Mouse (Mus musculus) intestine, embryonic 14.5 days (tissue): ENCODE results near the gene Ptch1. TPM values are rescaled to one million over a fixed set of nuclear protein-coding genes. Genes with fewer than 3 reads are reported as not detected.

Source experiments
- ATAC-seq: fragments of 200-750 bp; cut with Nextera tagmentation; replicated peaks from 2 replicates; pipeline ENCODE4 v1.8.0; 2017; ENCODE audit warnings: low read depth, moderate number of reproducible peaks, moderate TSS enrichment, moderate library complexity; ENCODE audit not compliant: low FRiP score, low TSS enrichment
- DNase-seq: peaks from one replicate; pipeline ENCODE4 v3.0.0-alpha.2; 2018; ENCODE audit warnings: low spot score
- H3K27ac ChIP-seq: fragments of 300-500 bp; sonication (generic); 2 replicates; pipeline ENCODE4 v1.5.1; 2014; ENCODE audit warnings: low read depth, mild to moderate bottlenecking, control low read depth
- H3K27me3 ChIP-seq: fragments of 300-500 bp; sonication (generic); replicated peaks from 2 replicates; pipeline ENCODE4 v1.6.1; 2014; ENCODE audit warnings: low read length, control low read depth; ENCODE audit not compliant: control insufficient read depth, insufficient read depth
- H3K36me3 ChIP-seq: fragments of 300-500 bp; sonication (generic); 2 replicates; pipeline ENCODE4 v1.6.1; 2014; ENCODE audit warnings: low read length, control low read depth; ENCODE audit not compliant: control insufficient read depth, insufficient read depth
- H3K4me1 ChIP-seq: fragments of 300-500 bp; sonication (generic); replicated peaks from 2 replicates; pipeline ENCODE4 v1.6.1; 2014; ENCODE audit warnings: low read length, control low read depth, mixed read lengths; ENCODE audit not compliant: control insufficient read depth, insufficient read depth
- H3K4me2 ChIP-seq: fragments of 300-500 bp; sonication (generic); 2 replicates; pipeline ENCODE4 v1.6.1; 2014; ENCODE audit warnings: low read length
- H3K4me3 ChIP-seq: fragments of 300-500 bp; sonication (generic); 2 replicates; pipeline ENCODE4 v1.5.1; 2014; ENCODE audit warnings: low read depth, low read length, control low read depth, mixed read lengths
- H3K9ac ChIP-seq: fragments of 300-500 bp; sonication (generic); 2 replicates; pipeline ENCODE4 v1.6.1; 2014; ENCODE audit warnings: mild to moderate bottlenecking, low read length
- H3K9me3 ChIP-seq: fragments of 300-500 bp; sonication (generic); 2 replicates; pipeline ENCODE4 v1.6.1; 2016; ENCODE audit warnings: low read length, control low read depth; ENCODE audit not compliant: control insufficient read depth
- WGBS: fragments of 180-500 bp; shearing (Covaris S2); extraction: QIAGEN DNeasy Blood & Tissue Kit; methylation state at CpG from one replicate; pipeline ENCODE4 v1.1.7; 2014; 5-methylcytosine and 5-hydroxymethylcytosine counted together
- polyA plus RNA-seq: library from polyadenylated mRNA; unstranded; fragments of >200 nt; fragmentation: Nextera tagmentation; extraction: Ambion mirVana; gene quantifications from 2 replicates; pipeline ENCODE4 v1.2.1, GENCODE M21; 2014

Ptch1 gene
- polyA plus RNA-seq, 1 experiment from 2014 or later, result 62.8 TPM

- H3K27ac ChIP-seq, result peak overlapping the region; percentile 98
- DNase-seq (peak; percentile 80), ATAC-seq (peak; percentile 20; the same call in 1 of the 2 replicates)
- peak overlapping the region; percentile 91 for H3K4me2 ChIP-seq
- H3K9me3 ChIP-seq, result no peaks in the 10 kb centered on the region
- under 1% methylated on average over 67 of the region's 67 CpGs for WGBS
- peak overlapping the region; percentile 80 for H3K4me3 ChIP-seq
- H3K27me3 ChIP-seq, result peaks cover 6% of the 10 kb centered on the region; the same call in 1 of the 2 replicates
- H3K36me3 ChIP-seq, result no peaks in the 10 kb centered on the region
- peak overlapping the region; percentile 100 for H3K9ac ChIP-seq
- H3K4me1 ChIP-seq, result peaks cover 11% of the 10 kb centered on the region; the same call in 1 of the 2 replicates
Measured at GRCm38 (mm10) chr13:63572453-63573255, 744 bp downstream of the Ptch1 start.

DNA sequence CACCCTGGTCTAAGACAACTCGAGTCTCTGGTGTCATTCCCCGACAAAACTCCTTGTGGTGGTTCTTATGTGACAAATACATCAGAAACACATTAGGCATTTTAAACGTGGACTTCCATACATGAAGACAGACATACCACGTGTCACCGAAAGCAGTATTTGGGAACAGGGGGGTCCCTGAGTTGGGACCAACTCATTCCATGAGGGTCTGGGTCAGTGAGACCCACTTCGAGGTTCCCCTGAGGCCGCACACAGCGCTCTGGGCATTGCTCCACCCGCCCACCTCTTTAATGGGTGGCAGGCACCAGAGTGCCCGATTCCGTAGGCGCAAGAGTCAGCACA, 1.3 kb downstream of the Ptch1 start:
- H3K36me3 ChIP-seq, result no peaks in the 10 kb centered on the region
- 3% methylated on average over 12 of the region's 12 CpGs for WGBS
- peaks cover 11% of the 10 kb centered on the region; the same call in 1 of the 2 replicates for H3K4me1 ChIP-seq
- peak overlapping the region; percentile 100 for H3K9ac ChIP-seq
- ATAC-seq, result no peak
- H3K27ac ChIP-seq, result peak overlapping the region; percentile 98
- no peak for DNase-seq
- peak overlapping the region; percentile 80 for H3K4me3 ChIP-seq
- H3K4me2 ChIP-seq, result peak overlapping the region; percentile 91
- no peaks in the 10 kb centered on the region for H3K9me3 ChIP-seq
- H3K27me3 ChIP-seq, result peaks cover 6% of the 10 kb centered on the region; the same call in 1 of the 2 replicates

DNA sequence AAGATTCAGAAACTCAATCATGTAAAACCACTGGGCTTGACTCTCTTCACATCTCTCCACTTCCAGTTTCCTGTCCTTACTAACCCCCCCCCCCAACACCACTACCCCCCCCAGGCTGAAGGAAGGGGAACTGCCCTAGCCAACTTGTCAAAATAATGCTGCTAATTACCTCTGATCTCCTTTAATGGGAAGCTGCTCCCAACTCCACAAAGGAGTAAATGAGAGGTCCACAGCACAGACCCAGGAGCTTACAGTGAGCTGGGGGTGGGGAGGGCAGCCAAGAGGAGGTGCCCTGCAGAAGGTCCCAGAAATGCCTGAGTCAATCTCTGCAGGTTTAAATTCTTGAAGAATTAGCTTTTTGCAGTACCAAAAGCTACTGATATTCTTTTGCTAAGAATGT, 2.9 kb downstream of the Ptch1 start:
- Histone ChIP-seq H3K27ac (peak overlapping the region; percentile 98), H3K9ac (peak overlapping the region; percentile 100), H3K4me1 (peaks cover 11% of the 10 kb centered on the region; the same call in 1 of the 2 replicates), H3K36me3 (no peaks in the 10 kb centered on the region), H3K9me3 (no peaks in the 10 kb centered on the region), H3K27me3 (peaks cover 6% of the 10 kb centered on the region; the same call in 1 of the 2 replicates), H3K4me3 (peak overlapping the region; percentile 80), H3K4me2 (peak overlapping the region; percentile 91)
- ATAC-seq (no peak), DNase-seq (no peak)

GRCm38 (mm10) chr13:63569396-63569756, 4.0 kb downstream of the Ptch1 start:
- Histone ChIP-seq H3K36me3 (no peaks in the 10 kb centered on the region), H3K4me2 (peak overlapping the region; percentile 91), H3K27me3 (peaks cover 6% of the 10 kb centered on the region; the same call in 1 of the 2 replicates), H3K4me3 (peak overlapping the region; percentile 94), H3K9me3 (no peaks in the 10 kb centered on the region), H3K9ac (peak overlapping the region; percentile 100), H3K4me1 (peaks cover 11% of the 10 kb centered on the region; the same call in 1 of the 2 replicates), H3K27ac (peak overlapping the region; percentile 98)
- 18% methylated on average over 5 of the region's 5 CpGs for WGBS
- ATAC-seq, result no peak
- DNase-seq, result no peak

DNA sequence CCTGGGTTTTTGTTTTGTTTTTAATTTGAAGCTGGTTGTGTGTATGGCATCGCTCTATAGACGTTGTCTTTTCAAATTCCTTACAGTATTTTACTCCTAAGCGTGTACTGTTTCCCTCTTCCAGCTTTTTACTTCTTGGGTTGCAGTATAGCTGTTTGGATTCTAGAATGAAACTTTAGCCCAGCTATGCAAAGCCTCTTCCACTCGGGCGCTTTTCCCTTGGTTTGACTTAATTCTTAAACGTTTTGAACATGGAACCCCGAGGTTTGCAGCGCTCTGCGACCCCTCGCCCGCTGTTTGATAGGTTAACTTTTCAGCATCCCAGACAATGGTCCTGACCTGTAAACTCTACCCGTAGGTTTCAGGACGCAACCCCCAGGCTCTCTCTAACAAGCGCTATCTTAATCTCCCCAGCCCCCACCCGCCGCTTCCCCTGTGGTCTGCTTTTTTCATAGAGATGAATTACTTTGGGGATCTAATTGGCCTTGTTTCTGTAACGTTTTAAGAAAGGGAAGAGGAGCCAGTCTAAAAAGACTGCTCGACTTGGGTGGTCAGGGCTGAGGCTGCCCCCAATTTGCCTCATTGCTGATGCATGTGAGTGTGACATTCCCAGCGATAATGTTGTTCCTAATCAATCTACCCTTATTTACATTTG, 4.5 kb downstream of the Ptch1 start:
- no peak for ATAC-seq
- WGBS, result 11% methylated on average over 19 of the region's 19 CpGs
- no peaks in the 10 kb centered on the region for H3K9me3 ChIP-seq
- no peaks in the 10 kb centered on the region for H3K36me3 ChIP-seq
- H3K27ac ChIP-seq, result peak overlapping the region; percentile 98
- H3K4me3 ChIP-seq, result peak overlapping the region; percentile 94
- H3K9ac ChIP-seq, result peak overlapping the region; percentile 100
- peaks cover 3% of the 10 kb centered on the region; the same call in 1 of the 2 replicates for H3K27me3 ChIP-seq
- H3K4me2 ChIP-seq, result peak overlapping the region; percentile 91
- peaks cover 7% of the 10 kb centered on the region; the same call in 1 of the 2 replicates for H3K4me1 ChIP-seq
- DNase-seq, result no peak

DNA sequence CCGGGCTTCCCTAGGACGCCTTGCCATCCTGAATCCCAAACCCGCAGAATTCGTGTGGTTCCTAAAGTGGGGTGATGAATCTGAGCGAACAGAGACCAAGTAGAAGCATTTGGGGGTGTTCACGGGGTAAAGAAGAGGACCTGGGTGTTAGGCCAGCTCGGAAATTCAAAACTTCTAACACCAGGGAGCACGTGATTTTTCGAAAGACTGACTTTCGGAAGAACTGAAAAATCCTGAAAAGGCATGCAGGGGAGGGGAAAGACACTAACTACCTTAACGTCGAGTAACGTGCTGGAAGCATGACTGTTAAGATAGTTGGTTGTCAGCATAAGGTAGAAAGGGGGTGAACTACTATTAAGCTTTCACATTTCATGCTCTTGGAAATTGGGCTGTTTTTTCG, 5.1 kb downstream of the Ptch1 start:
- no peak for DNase-seq
- WGBS, result under 1% methylated on average over 14 of the region's 14 CpGs

GRCm38 (mm10) chr13:63567677-63568293, 5.6 kb downstream of the Ptch1 start:
- Histone ChIP-seq H3K9me3 (no peaks in the 10 kb centered on the region), H3K4me1 (peaks cover 7% of the 10 kb centered on the region; the same call in 1 of the 2 replicates), H3K4me3 (peak overlapping the region; percentile 94), H3K27me3 (no peaks in the 10 kb centered on the region), H3K27ac (peak overlapping the region; percentile 98), H3K4me2 (peak overlapping the region; percentile 91), H3K9ac (peak overlapping the region; percentile 100), H3K36me3 (no peaks in the 10 kb centered on the region)
- DNase-seq, result peak; percentile 95
- 0% methylated on average over 48 of the region's 62 CpGs for WGBS
- ATAC-seq, result peak; percentile 86

More for the DNA sequence above, 5.1 kb downstream of the Ptch1 start:
- Histone ChIP-seq H3K4me3 (peak overlapping the region; percentile 94), H3K27ac (peak overlapping the region; percentile 98), H3K9ac (peak overlapping the region; percentile 100), H3K4me1 (peaks cover 7% of the 10 kb centered on the region; the same call in 1 of the 2 replicates), H3K36me3 (no peaks in the 10 kb centered on the region), H3K4me2 (peak overlapping the region; percentile 91), H3K27me3 (no peaks in the 10 kb centered on the region; the same call in 1 of the 2 replicates), H3K9me3 (no peaks in the 10 kb centered on the region)
- ATAC-seq, result no peak
